Mouse (Mus musculus) skeletal muscle tissue, adult 2 months (tissue): ENCODE data around the gene Crim1.

Experiments
- DNase-seq: peaks from one replicate; pipeline ENCODE4 v3.0.0-alpha.2; 2012; ENCODE audit warnings: low read depth, low spot score

The Crim1 gene

GRCm38 (mm10) chr17:78326381-78326780 lies 126.3 kb downstream of the Crim1 start:
- DNase-seq = no peak

- no peak for DNase-seq
These were observed 127.1 kb downstream of the Crim1 start for GRCm38 (mm10) chr17:78327187-78327586.

DNA sequence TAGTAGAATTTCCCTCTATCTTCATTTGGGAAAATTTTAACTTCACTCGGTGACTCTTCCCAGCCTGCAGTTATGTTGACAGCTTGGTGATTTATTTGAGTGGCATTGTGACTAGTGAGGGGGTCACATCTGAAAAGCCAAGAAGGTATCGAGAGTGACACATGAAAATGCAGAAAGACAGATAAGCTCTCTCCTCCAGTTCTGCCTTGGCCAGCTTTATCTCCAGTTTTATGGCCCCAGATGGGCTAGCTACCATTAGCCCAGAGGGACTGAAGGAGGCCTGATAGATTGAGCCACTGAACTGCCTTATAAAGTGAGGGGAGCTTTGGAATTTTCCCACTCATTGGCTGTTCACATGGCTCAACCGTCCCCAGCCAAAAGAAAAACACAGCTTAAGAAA lies 128.2 kb downstream of the Crim1 start:
- no peak for DNase-seq

GRCm38 (mm10) chr17:78331438-78331837 lies 131.4 kb downstream of the Crim1 start:
- DNase-seq = no peak

- DNase-seq = peak; percentile 48
These were observed 133.2 kb downstream of the Crim1 start for GRCm38 (mm10) chr17:78333275-78333674.

GRCm38 (mm10) chr17:78335250-78335649 lies 135.2 kb downstream of the Crim1 start:
- no peak for DNase-seq

DNA sequence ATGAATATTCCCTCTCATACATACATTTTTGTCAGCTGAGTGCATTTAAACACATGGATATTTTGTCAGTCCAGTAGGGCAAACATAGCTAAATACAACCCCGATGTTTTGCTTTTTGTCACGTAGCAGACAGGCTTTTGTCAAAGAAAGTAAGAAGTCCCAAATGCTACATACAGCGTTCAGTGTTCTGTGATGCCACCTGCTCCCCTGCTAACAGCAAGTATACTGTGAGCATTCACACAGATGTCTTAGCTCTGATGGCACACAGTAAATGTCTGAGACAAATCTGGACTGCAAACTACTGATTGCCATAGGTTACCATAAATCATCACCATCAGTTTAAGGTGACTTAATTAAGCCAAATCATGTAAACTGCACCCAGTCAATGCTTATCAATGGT lies 143.6 kb downstream of the Crim1 start:
- DNase-seq = no peak

- no peak for DNase-seq
These were observed 147.2 kb downstream of the Crim1 start for GRCm38 (mm10) chr17:78347111-78347801.

GRCm38 (mm10) chr17:78351676-78352499 lies 151.8 kb downstream of the Crim1 start:
- DNase-seq = no peak

DNA sequence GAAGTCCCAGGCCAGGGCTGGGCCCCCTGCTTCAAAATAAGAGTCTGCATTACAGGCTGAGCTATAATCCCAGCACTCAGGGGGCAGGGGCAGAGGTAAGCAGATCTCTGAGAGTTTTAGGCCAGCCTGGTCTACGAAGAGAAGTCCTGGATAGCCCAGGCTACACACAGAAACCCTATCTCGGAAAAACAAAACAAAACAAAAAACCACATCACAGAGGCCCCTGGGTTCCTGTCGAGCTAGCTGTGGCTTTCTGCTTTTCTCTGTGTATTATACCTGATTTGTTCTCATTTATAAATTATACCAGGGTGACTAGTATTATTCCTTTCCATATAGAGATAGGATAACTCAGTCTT lies 152.4 kb downstream of the Crim1 start:
- DNase-seq = no peak

DNA sequence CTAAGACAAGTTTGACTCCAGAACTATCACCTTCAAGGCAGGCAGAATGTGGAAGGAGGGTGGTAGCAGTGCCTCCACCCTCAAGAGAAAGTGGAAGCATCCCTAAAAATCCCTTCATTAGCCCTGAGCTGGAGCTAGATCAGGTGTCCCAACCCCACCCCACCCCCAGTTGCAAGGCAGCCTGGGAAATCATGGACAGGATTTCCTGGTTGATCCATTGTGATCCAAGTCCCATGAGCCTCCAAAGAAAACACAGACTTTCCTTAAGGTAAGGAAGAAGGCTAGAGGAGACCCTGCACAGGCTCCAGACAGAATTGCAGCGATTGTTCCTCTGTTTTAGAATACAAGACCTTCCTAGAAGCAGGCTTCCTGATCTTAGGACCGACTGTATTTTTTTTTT lies 154.4 kb downstream of the Crim1 start:
- no peak for DNase-seq

- no peak for DNase-seq
These were observed 154.8 kb downstream of the Crim1 start for GRCm38 (mm10) chr17:78354871-78355270.

- no peak for DNase-seq
These were observed 155.6 kb downstream of the Crim1 start for GRCm38 (mm10) chr17:78355611-78356010.

- no peak for DNase-seq
These were observed 157.7 kb downstream of the Crim1 start for GRCm38 (mm10) chr17:78357753-78358152.

- no peak for DNase-seq
These were observed 158.2 kb downstream of the Crim1 start for GRCm38 (mm10) chr17:78358251-78358726.

DNA sequence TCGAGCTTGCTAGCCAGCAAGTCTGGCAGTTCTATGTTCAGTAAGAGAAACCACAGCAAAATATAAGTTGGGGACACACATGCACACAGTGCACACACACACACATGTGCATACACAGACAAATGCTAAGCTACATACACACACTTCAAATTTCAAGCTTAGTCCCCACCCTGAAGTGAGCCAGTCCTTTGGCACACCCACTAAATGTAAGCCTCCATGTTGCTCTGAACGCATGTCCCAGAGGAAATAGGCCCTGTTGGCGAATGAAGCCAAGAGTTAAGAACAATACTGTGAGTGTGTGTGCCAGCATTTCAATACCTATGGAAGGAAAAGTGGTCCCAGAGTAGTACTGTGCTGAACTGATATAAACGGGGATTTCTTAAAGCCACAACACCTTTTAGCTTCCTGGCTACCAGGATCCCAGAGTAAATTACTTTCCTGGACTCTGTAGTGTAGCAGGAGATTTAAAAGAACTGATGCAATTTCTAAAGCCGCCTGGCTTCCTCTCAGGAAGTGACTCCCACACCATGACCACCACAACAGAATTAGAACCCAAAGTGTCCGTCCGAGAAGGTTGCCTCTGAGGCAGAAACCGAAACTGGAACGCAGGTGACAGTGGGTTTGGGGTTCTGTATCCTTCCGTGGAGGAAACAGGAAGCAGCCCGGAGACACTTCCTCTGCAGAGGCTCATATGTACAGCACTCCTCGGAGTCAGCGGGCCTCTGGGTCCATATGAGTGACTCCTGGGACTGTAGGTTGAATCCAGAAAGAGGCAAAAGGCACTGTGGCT lies 162.1 kb downstream of the Crim1 start:
- peak; percentile 38 for DNase-seq

GRCm38 (mm10) chr17:78364555-78365302 lies 164.7 kb downstream of the Crim1 start:
- DNase-seq = no peak

DNA sequence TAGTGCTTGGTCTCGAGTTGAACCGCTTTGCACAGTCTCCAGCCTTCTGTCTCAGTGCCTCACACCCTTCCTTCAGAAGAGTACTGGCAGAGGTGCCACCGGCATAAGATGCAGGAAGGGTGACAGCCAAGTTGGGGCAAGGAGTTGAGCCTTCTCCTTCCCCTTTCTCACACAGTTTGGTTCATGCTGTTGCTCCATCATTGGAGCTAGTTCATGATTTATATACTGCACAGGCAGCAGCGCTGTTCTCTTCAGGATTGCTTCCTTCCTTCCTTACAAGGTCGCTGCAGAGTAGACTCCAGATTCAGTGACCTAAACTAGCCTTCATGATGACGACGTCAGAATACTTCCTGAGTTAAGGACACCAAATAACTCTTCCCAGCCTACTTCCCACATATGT lies 166.0 kb downstream of the Crim1 start:
- no peak for DNase-seq

DNA sequence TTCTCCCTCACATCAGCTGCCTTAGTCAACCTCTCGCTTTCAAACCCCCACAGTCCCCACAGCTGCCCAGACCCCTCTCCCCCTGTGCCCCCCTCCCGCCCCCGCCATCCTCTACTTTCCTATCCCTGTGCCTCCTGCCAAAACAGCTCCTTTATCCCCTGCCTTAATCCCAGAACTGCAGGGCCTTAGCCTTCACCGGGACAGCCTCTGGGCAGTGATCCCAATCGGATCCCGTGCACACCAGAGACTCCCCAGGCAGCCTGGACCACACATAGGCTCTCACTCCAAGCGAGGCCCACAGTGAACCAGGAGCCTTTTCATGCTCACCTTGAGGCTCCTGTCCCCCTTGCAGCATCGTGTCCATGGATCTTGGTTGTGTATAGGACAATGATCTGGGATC lies 168.4 kb downstream of the Crim1 start:
- no peak for DNase-seq

GRCm38 (mm10) chr17:78370445-78370844 lies 170.4 kb downstream of the Crim1 start:
- no peak for DNase-seq

GRCm38 (mm10) chr17:78373174-78373573 lies 173.1 kb downstream of the Crim1 start:
- no peak for DNase-seq
